Mouse (Mus musculus) left cerebral cortex, adult 18-20 months (tissue): ENCODE data around the gene Unc13d. TPM values are rescaled to one million over a fixed set of nuclear protein-coding genes. Genes with fewer than 3 reads are reported as not detected.
A peak's percentile ranks its signal among the peaks of the same experiment; 100 is the strongest.

Experiments
- DNase-seq, 2 experiments: peaks; one replicate each; pipeline ENCODE4 v3.0.0; 2021 to 2022; ENCODE audit warnings: low spot score in 2 of 2, mixed read lengths in 1 of 2
- total RNA-seq, 2 experiments: library from RNA; stranded (reverse); gene quantifications; 2 replicates each; pipeline ENCODE4 v1.2.3; 2021

The Unc13d gene
- total RNA-seq, 2 experiments from 2014 or later: 1.8 to 2.7 TPM

DNA sequence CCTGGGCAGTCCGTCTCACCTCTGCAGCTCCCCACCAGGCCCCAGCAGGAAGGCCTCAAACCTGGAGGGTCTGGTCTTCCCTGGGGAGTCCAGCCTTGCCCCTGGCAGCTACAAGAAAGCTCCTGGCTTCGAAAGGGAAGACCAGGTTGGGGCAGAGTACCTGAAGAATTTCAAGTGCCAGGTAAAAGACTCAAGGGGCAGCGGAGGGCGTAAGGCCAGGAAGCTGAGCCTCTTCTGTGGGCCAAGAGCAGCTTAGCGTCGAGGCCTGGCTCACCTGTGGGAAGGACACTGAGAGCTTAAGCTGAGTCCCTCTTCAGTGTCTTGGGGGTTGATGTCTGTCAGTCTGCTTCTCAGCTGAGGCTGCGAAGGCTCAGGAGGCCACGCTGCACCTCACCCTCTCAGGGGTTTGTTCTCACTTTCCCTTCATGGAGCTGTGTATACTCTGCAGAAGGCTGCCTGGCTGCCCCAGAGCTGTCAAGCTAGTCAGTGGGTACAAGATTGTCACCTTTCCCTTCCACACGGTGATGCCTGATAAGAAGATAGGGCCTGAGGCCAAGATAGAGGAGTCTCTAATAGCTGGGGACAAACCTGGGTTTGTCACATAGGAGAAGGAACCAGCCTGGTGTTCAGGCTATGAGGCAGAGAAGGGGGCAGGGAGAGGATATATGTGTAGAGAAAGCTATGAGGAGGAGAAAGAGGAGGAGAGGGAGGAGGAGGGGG lies 24.1 kb downstream of the Unc13d start:
- no peak for DNase-seq

DNA sequence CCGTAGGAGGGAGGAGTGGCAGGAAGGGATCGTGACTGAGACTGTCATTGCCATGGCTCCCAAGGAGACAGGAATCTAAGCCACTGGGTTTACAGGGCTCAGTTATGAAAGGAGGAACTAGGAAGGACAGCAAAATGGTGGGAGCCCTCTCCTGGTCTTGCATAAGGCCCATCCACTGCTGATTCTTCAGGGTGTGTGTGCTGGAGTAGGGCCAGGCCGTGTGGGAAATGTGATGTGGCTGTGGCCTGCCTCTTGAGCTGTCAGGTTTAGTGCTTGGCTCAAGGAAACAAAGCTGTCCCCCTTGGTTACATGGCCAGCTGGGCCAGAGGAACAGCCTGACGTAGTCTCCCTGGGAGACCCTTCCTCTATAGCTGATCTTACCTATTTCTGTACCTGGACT lies 27.6 kb downstream of the Unc13d start:
- no peak for DNase-seq

DNA sequence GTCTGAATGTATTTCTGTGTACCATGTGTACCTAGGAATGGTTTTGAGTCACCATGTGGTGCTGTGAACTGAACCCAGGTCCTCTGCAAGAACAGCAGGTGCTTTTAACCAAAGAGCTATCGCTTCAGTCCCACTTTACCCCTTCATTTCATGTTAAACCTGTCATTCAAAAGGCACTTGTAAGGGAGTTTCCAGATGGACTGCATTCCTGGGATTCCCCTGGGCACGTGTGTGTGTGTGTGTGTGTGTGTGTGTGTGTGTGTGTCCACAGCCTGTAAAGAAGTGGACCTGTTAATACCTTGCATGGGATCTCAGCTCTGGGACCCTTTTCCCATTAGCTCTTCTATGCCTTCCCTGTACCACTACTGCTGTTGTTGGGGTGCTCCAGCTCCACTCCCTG lies 28.2 kb downstream of the Unc13d start:
- no peak for DNase-seq

DNA sequence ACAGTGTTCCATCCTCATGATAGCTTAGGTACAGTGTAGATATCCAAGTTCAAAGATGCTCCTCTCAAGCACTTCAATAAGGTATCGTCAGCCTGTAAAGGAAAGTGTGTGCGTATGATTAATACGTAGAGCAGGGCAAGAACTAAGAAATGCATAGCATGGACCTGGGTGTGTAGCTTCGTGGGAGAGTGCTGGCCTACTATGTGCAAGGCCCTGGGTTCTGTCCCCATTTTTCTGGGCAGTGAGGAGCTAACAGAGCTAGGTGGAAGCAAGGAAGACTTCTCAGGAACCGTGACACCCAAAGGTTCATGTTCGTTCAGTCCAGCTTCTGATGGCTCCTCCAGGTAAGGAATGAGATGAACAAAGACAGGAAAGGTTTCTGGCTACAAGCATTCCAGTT lies 32.6 kb downstream of the Unc13d start:
- no peak for DNase-seq

DNA sequence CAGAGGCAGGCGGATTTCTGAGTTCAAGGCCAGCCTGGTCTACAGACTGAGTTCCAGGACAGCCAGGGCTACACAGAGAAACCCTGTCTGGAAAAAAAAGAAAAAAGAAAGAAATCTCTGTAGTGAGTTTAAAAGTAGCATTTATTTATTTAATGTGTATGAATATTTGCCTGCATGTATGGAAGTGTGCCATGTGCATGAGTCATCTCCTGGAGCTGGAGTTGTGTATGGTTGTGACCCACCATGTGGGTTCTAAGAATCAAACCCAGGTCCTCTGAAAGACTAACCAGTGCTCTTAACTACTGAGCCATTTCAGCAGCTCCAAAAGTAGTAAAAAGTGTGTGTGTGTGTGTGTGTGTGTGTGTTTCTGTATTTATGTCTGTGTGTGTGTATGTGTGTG lies 34.5 kb downstream of the Unc13d start:
- DNase-seq: no peak

DNA sequence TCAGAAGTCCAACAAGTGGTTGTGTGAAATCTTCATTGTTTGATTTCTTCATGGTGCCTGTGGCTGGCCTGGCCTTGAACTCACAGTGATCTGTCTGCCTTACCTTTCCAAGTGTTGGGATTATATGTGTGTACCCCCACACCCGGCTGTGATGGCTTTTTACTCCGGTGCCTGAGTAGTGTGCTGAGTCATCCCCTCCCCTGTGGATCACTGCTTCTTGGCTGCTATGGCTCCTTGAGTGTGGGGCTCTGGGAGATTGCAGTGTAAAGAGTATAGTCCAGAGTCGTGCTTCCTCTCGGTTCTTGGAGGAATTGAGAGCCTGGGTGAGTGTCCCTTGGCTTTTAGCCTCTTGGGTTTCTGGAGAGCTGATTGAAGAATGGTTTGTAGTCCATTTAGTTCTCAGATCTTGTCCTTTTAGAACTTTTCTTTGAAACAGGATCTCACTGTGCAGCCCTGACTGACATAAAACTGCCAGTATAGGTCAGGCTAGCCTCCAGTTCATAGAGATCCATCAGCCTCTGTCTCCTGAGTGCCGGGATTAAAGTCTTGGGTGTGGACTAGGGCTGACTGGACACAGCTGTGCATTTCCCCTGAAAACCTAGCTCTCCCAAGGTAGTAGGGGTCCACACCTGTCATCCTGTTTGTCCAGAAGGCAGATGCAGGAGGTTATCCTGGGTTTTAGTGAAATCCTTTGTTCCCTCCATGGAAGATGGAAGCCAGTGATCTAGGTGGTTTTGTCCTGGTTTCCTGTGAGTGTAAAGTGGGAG lies 35.2 kb downstream of the Unc13d start:
- no peak for DNase-seq

DNA sequence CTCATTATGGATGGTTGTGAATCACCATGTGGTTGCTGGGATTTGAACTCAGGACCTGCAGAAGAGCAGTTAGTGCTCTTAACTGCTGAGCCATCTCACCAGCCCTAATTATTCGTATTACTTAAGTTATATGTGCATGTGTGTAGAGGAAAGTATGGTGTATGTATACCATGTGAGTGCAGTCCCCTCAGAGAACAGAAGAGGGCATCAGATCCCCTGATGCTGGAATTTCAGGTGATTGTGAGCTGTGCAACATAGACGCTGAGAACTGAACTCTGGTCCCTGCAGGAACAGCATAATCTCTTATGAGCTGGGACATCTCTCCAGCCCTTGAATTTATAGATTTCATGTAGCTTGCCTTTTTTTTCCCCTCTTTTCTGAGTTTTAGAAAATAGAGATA lies 35.9 kb downstream of the Unc13d start:
- DNase-seq: no peak

DNA sequence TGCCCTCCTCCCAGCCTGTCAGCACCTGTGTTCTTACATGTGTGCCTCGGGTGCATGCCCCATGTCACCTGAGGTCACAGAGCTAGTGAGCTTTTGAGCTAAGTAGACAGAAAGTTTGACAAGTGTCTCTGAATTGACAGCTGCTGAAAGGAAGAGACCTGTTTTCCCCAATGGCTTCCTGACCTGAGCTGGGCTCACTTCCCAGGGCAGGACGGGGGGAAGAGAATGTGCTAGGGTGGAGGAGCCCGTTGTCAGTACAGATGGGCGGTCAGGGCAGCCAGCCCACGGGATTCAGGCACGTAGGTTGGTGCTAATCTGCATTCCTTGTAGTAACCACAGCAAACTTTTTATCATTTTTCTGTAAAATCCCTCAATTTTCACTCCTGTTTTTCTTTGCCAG lies 37.2 kb downstream of the Unc13d start:
- DNase-seq: no peak

DNA sequence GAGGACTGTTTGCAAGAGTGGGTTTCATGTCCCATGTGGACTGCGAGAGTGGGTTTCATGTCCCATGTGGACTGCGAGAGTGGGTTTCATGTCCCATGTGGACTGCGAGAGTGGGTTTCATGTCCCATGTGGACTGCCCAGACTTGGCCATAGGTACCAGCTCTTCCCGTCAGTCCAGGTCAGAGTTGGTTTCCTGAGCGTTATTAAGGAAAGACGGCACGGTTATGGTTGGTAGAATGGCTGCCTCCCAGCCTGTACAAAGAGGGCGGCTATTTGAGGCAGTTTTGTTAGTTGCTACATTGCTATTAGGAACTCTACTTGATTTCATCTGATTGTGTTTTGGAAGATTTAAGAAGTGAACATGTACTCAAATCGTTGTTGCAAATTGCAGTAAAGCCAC lies 39.9 kb downstream of the Unc13d start:
- DNase-seq: no peak

DNA sequence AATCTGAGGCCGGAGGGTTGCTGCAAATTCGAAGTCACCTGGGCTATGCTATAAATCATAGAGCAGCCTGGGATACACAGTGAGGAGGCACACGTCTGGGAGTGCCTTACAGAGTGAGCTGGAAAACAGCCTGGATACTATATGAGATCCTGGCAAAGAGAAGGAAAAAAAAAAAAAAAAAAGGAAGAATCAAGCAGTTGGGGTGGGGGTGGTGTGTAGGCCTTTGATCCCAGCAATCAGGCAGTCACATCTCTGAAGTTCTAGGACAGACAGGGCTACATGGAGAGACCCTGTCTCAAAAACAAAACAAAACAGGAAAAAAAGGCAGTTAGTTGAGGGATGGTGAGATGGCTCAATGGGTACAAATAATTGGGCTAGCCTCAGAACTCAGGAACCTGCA lies 41.1 kb downstream of the Unc13d start:
- no peak for DNase-seq

DNA sequence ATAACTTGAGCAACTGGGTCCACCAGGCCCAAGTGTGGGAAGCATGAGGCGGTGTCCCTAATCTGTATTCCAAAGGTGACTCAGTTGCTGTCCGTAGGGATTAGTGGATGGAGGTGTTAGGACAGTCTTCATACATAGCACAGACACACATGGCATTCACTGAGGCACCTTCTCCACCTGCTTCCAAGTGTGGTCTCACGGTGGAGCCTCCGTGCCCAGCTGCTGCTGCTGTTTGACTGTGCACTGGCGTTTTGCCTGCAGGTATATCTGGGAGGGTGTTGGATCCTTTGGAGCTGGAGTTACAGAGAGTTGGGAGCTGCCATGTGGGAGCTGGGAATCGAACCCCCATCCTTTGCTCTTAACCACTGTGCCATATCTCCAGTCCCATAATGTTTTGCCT lies 43.2 kb downstream of the Unc13d start:
- DNase-seq: no peak

DNA sequence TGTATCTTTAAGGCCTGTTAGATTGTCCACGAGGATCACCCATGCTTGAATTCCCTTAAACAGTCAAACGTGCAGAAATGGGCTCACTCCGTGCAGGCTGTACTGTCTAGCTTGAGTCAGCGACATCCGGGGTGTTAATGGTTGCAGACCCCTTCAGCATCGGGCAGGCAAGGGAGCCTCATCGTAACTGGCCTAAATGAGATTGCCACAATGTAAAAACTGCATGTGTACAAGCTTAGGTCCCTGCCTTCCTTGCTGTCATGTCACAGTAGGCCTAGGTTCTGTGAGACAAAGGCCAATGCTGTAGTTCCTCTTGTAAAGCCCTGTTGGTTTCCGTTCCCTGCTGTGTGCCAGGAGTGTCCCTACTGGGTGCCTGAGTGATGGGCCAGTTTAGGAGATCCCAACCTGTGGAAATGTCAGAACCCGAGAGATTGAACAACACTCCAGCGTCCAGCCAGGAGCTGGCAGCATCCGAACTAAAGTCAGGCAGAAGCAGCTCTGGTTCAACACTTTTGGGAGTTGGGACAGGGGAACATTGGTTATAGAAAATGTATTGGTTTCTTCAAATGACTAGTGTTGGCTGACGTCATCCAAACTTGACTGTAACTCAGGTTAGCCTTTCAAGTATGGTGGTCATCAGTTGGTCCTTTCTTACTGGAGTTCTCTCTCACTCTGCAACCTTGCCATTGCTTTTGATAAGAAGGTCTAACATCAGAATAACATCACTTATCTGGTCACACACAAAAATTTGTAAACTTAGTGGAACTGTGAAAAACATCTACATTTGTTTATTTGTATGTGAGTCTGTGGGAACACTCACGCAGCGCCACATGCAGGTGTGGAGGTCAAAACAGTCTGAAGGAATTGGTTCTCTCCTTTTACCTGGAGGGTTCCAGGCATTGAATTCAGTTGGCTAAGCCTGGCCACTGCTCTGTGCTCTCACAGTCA lies 46.6 kb downstream of the Unc13d start:
- DNase-seq: peak in 1 of 2 experiments; percentile 29

DNA sequence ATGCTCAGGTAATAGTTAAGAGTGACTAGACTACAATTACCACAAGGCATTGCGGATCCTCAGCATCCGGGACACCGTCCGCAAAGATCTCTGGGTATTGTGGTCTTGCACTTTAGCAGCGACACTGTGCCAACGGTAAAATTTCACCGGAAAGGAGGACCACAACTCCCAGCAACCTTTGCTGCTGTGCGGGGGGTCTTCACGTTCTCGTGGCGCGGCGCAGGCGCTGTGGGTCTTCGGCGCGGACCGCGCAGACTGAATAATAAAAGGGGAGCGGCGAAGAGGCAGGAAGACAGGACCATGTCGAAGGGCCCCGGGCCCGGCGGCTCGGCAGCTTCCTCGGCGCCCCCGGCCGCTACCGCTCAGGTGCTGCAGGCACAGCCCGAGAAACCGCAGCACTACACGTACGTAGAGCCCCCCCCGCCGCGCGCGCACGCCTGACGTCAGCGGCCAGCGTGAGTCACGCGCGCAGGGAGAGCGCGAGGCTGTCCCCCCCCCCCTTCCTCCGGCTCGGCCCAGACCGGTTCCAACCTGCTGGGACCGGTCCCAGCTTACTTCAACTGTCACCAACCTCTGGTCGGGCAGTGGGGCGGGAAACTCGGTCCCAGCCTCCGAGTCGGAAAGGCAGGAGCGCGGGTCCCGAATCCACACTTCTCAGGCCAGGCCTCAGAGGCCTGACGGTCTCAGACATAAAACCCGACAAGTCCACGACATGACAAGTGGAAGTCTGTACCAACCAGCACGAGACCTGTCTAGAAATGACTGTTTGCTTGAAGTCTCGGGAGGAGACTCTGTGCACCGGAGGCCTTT lies 47.5 kb downstream of the Unc13d start, which contains the start of gene Unk:
TSS of gene Unk (plus strand) at position 235 of the 810 bp plus-strand sequence.
- DNase-seq: peak; percentile 96 to 97

DNA sequence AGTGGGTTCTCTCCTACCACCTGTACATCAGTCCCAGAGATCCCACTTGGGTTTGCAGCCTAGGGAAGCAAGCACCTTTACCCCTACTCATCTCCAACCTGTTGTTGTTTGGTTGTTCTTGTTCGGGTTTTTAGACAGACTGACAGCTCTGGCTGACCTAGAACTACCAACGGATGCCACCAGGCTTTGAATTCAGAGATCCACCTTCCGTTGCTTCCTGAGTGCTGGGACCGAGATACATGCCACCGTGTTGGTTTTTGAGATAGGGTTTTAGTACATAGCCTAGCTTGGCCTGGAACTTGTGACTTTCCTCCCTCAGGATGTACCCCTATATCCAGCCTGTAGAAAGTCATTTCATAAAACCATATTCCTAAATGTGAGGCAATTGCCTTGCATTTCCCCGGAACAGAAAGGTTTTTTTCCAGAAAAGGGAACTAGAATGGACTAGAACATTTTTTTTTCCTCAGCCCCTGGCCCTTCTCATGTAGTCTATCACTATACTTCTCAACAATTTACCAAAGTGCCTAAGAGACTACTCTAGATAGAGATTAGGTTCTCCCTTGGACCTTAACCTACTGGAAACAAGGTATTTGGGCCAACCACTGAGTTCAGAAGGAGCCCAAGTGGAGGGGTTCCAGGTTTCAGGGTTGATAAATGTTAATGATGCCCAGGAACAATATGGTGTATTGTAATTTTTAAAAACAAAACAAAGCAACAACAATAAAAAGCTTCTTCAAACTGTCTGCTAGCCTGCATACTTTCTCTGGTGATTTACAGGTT lies 48.5 kb downstream of the Unc13d start:
- DNase-seq: no peak

DNA sequence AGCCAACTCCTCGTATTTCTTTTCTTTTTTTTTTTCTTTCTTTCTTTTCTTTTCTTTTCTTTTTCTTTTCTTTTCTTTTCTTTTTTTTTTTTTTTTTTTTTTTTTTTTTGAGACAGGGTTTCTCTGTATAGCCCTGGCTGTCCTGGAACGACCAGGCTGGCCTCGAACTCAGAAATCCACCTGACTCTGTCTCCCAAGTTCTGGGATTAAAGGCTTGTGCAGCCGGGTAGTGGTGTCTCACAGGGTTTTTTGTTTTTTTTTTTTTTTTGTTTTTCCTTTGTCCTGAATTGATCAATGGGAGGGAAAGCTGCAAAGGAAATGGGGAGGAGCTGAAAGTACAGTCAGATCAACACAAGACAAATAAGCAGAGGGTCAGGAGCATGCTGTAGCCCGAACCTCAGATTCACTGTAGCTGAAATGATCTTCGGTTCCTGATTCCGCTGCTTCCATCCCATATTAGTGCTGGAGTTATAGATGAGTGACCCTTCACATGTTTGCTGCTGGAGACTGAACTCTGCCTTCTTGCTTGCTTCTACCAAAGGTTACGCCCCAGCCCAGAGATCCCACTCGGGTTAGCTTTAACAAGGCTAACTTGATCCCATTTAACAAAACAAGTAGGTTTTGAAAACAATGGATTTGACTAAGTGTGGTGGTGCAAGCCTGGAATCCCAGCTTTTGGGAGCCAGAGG lies 49.4 kb downstream of the Unc13d start:
- DNase-seq: no peak

DNA sequence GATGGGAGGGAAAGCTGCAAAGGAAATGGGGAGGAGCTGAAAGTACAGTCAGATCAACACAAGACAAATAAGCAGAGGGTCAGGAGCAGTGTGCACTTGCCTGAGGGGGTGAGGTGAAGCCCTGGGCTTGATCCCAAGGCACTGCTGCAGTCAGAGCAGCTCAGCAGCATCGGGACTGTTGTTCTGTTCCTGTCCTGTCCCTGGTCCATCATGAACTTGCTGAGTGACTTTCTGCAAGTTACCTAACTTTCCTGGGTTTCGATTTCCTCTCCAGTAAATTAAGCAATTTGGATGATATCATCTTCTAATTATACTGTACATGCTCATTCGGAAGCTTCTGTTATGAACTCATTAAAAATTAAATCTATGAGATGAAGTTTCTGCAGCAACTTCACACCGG lies 50.0 kb downstream of the Unc13d start, which contains the start of gene H3f3b:
TSS of gene H3f3b (minus strand) at position 207 of the 400 bp plus-strand sequence.
- no peak for DNase-seq

DNA sequence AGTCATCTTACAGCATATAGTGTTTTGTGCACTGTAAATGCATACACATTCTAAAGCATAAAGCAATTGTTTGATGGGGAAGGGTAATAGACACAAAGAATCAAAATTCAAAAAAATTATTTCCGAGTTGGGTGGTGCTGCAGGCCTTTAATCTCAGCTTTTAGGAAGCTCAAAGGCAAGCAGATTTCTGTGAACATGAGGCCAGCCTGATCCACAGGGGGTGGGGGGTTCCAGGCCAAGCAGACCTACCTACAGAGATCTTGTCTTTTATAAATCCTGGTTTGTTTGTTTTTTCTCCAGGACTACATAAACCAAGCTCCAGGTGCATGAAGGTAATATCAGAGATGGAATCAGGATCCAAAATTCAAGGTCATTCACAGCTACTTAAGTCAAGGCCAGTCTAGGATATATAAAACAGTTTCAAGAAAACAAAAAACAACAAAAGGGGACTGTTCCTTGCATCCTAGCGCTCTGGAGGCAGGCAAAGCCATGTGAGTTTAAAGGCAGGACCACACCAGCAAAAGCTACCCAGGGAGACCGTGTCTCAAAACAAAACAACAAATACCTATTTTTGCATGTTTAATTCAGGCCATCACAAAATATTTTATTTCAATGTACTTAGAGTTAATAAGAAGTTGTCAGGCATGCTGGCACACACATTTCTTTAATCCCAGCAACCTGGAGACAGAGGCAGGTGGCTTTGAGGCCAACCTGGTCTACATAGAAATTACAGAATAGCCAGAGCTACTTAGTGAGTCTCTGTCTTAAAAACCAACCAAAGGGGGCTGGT lies 52.5 kb downstream of the Unc13d start:
- no peak for DNase-seq

DNA sequence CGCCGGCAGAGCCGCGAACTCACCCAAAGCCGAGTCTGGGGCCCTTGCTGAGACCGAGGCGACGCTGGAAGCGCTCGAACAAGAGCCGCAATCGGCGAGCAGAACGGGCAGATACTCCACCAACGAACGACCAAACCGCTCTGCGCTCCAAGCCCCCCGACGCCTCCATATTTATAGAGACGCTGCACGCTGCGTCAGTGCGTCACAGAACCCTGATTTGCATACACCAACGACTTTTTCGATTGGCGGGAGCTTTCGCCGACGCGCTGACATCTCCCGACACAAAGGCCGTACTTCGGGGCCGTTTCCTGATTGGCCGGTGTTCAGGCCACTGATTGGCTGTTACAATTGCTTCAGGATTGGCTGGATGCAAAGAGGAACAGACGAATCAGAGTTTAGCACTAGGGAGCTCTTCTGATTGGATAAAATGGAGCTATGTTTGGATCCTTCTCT lies 53.4 kb downstream of the Unc13d start:
- peak; percentile 90 to 94 for DNase-seq
